Comparison of ENCODE assay signal across 9 mouse cellular contexts in the genomic region with DNA sequence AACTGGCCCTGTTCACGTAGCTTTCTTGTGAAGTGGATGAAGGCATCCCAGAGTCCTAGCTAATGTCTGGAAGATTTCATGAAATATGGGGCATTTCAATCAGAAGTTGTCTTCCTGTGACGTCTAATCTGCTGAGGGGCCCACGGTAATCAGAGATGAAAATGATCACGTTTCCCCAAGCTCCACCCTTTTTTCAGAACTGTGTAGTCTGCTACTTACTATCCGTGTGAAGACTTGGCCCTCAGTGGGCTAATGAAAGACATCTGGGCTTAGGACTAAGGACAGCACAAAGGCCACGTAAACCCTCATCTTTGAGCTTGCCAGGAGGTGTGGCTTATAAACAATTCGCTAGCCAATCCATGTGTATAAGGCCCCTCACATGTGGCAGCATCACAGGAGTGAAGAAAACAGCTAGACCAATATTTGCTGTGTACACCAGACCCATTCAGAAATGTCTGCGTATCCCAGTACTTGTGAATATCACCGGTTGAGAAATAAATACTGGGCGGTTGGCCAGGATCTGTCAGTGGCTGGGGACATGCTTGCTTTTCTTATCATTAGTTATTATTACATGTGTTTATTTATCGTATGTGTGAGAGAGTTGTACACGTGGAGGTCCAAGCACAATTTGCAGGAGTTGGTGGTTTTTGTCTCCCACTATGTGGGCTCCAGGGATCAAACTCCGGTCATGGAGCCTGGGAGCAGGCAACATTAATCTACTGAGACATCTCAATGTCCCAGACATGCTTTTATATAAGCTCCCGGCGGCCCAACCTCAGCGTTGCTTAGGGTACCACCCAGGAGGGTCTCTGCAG.
DNase-seq lines count a peak whose midpoint lies in the region; ATAC-seq lines count a peak whose summit lies in the region.
"Had no signal": no experiment of that assay in that cellular context is flagged by ENCODE, and none has a peak within 500 bp of the region (broad histone marks: within the 10 kb centered on the region; RNA-seq: fewer than 3 reads in every experiment).

No protein-coding gene starts in this region.

- H3K4me1 ChIP-seq in heart, embryonic 11.5 days (ENCODE audit: control insufficient read depth, insufficient read depth, low read length): 0 out of 2 replicates have a peak, but pooled peaks cover 4% of the 10 kb centered on the region
- no peaks in the 10 kb centered on the region; the same call in 1 of the 2 replicates for H3K4me1 ChIP-seq in embryonic facial prominence, embryonic 11.5 days (ENCODE audit: control insufficient read depth, insufficient read depth, low read length)
- peaks cover 21% of the 10 kb centered on the region for H3K4me1 ChIP-seq in hindbrain, embryonic 15.5 days (replicated peaks)
- peaks cover 20% of the 10 kb centered on the region for H3K4me1 ChIP-seq in midbrain, embryonic 16.5 days (ENCODE audit: control insufficient read depth, insufficient read depth, low read length)
- H3K4me1 ChIP-seq: limb, embryonic 12.5 days had no signal

- peaks cover 21% of the 10 kb centered on the region for H3K36me3 ChIP-seq in heart, embryonic 11.5 days (ENCODE audit: control insufficient read depth, insufficient read depth, low read length)
- H3K36me3 ChIP-seq in embryonic facial prominence, embryonic 11.5 days (replicated peaks; ENCODE audit: control insufficient read depth, insufficient read depth, low read depth, low read length): peaks cover 10% of the 10 kb centered on the region
- peaks cover 34% of the 10 kb centered on the region for H3K36me3 ChIP-seq in hindbrain, embryonic 15.5 days
- H3K36me3 ChIP-seq in midbrain, embryonic 16.5 days (ENCODE audit: control insufficient read depth, insufficient read depth, low read length): peaks cover 13% of the 10 kb centered on the region; the same call in 1 of the 2 replicates

- H3K27ac ChIP-seq in heart, embryonic 11.5 days (ENCODE audit: low read depth, low read length): no peak overlapping the region
- no peak overlapping the region for H3K27ac ChIP-seq in embryonic facial prominence, embryonic 11.5 days (replicated peaks; ENCODE audit: low read depth, low read length)
- H3K27ac ChIP-seq in hindbrain, embryonic 15.5 days (replicated peaks): peak overlapping the region; percentile 69
- H3K27ac ChIP-seq in midbrain, embryonic 16.5 days (ENCODE audit: low read length): peak overlapping the region; percentile 70
- H3K27ac ChIP-seq: limb, embryonic 12.5 days had no signal

- DNase-seq in heart, postnatal 10 days: peak; percentile 9 to 34
- peak; percentile 24 for DNase-seq in embryonic facial prominence, embryonic 11.5 days (ENCODE audit: low spot score)
- no peak for DNase-seq in cerebellum, adult 11 months
- no peak for DNase-seq in urinary bladder, postnatal 25 days (ENCODE audit: low spot score)

- no peak overlapping the region for H3K9ac ChIP-seq in heart, embryonic 11.5 days (ENCODE audit: low read depth, low read length)
- H3K9ac ChIP-seq in embryonic facial prominence, embryonic 11.5 days (replicated peaks; ENCODE audit: low read length): no peak overlapping the region
- no peak overlapping the region for H3K9ac ChIP-seq in hindbrain, embryonic 15.5 days
- H3K9ac ChIP-seq in midbrain, embryonic 16.5 days (ENCODE audit: low read depth, low read length): no peak overlapping the region
- H3K9ac ChIP-seq: limb, embryonic 12.5 days had no signal

- no peaks in the 10 kb centered on the region for H3K9me3 ChIP-seq in heart, embryonic 11.5 days (replicated peaks; ENCODE audit: control insufficient read depth, low read length)
- no peaks in the 10 kb centered on the region for H3K9me3 ChIP-seq in embryonic facial prominence, embryonic 11.5 days (replicated peaks; ENCODE audit: control insufficient read depth, low read length)
- H3K9me3 ChIP-seq in hindbrain, embryonic 15.5 days: no peaks in the 10 kb centered on the region
- H3K9me3 ChIP-seq in midbrain, embryonic 16.5 days (replicated peaks; ENCODE audit: control insufficient read depth, low read length, poor library complexity, severe bottlenecking): no peaks in the 10 kb centered on the region
- H3K9me3 ChIP-seq: limb, embryonic 12.5 days had no signal

- no peak for ATAC-seq in heart, embryonic 11.5 days (replicated peaks; ENCODE audit: insufficient number of reproducible peaks, low FRiP score, low TSS enrichment)
- ATAC-seq in embryonic facial prominence, embryonic 11.5 days (replicated peaks; ENCODE audit: insufficient number of reproducible peaks, low FRiP score, low TSS enrichment, low read depth): 0 out of 2 replicates have a peak, but pooled peaks have one; percentile 65
- ATAC-seq in hindbrain, embryonic 15.5 days (ENCODE audit: low FRiP score, low read depth): peak; percentile 63
- peak; percentile 71 for ATAC-seq in midbrain, embryonic 16.5 days
- no peak for ATAC-seq in CD4-positive, CD25-positive, alpha-beta regulatory T cell, adult 4 months

- WGBS in heart, embryonic 11.5 days (ENCODE audit: insufficient replicate concordance): 80% methylated on average over 16 of the region's 16 CpGs
- WGBS in embryonic facial prominence, embryonic 11.5 days: 66% methylated on average over 16 of the region's 16 CpGs
- WGBS in hindbrain, embryonic 15.5 days: 45% methylated on average over 16 of the region's 16 CpGs
- 48% methylated on average over 16 of the region's 16 CpGs for WGBS in midbrain, embryonic 16.5 days

- no peak overlapping the region for H3K4me3 ChIP-seq in heart, embryonic 11.5 days (ENCODE audit: low read depth, low read length)
- no peak overlapping the region for H3K4me3 ChIP-seq in embryonic facial prominence, embryonic 11.5 days (ENCODE audit: low read depth, low read length)
- no peak overlapping the region for H3K4me3 ChIP-seq in hindbrain, embryonic 15.5 days
- no peak overlapping the region for H3K4me3 ChIP-seq in midbrain, embryonic 16.5 days (ENCODE audit: low read depth, low read length)
- H3K4me3 ChIP-seq: limb, embryonic 12.5 days had no signal

- H3K27me3 ChIP-seq in heart, embryonic 11.5 days (ENCODE audit: control insufficient read depth, insufficient read depth, low read length): no peaks in the 10 kb centered on the region
- no peaks in the 10 kb centered on the region for H3K27me3 ChIP-seq in embryonic facial prominence, embryonic 11.5 days (ENCODE audit: control insufficient read depth, insufficient read depth, low read length)
- no peaks in the 10 kb centered on the region for H3K27me3 ChIP-seq in hindbrain, embryonic 15.5 days
- H3K27me3 ChIP-seq in midbrain, embryonic 16.5 days (ENCODE audit: control insufficient read depth, insufficient read depth, low read depth, low read length): no peaks in the 10 kb centered on the region
- H3K27me3 ChIP-seq: limb, embryonic 12.5 days had no signal

- intact Hi-C loops in heart, postnatal 10 days (cut with DNase I): loop anchor here (5.0 kb wide), 1 partner anchor 131 kb away; a partner anchor contains a TSS

- no peak overlapping the region for H3K4me2 ChIP-seq in heart, embryonic 11.5 days
- H3K4me2 ChIP-seq in embryonic facial prominence, embryonic 11.5 days (ENCODE audit: low read depth, low read length): no peak overlapping the region
- no peak overlapping the region for H3K4me2 ChIP-seq in hindbrain, embryonic 15.5 days
- no peak overlapping the region for H3K4me2 ChIP-seq in midbrain, embryonic 16.5 days (ENCODE audit: low read length)
- H3K4me2 ChIP-seq: limb, embryonic 12.5 days had no signal

Comparison
In these comparisons a context has a peak if more than half of its experiments do, and no peak if none do; other contexts are left out.
1. DNase-seq: peak in heart, postnatal 10 days (2 of 2) and embryonic facial prominence, embryonic 11.5 days (single experiment); none in cerebellum, adult 11 months (single experiment) and urinary bladder, postnatal 25 days (single experiment).
2. ATAC-seq: peak in embryonic facial prominence, embryonic 11.5 days (single experiment), hindbrain, embryonic 15.5 days (single experiment) and midbrain, embryonic 16.5 days (single experiment); none in heart, embryonic 11.5 days (single experiment) and CD4-positive, CD25-positive, alpha-beta regulatory T cell, adult 4 months (single experiment).
3. H3K27ac ChIP-seq: peak in hindbrain, embryonic 15.5 days (single experiment) and midbrain, embryonic 16.5 days (single experiment); none in heart, embryonic 11.5 days (single experiment) and embryonic facial prominence, embryonic 11.5 days (single experiment).